ENCODE assay signal across 9 mouse cellular contexts in genomic region chr1:89968111-89968851, GRCm38 (mm10). TPM values are rescaled to one million over a fixed set of nuclear protein-coding genes. Genes with fewer than 3 reads are reported as not detected.
DNase-seq lines count a peak whose midpoint lies in the region; ATAC-seq and TF ChIP-seq lines count a peak whose summit lies in the region.
"Had no signal": no experiment of that assay in that cellular context is flagged by ENCODE, and none has a peak within 500 bp of the region (broad histone marks: within the 10 kb centered on the region; RNA-seq: fewer than 3 reads in every experiment).

No protein-coding gene starts in this region.

- no peak for TF ChIP-seq EP300 in stomach, postnatal 0 days (optimal IDR thresholded peaks at IDR 0.05)

- H3K27ac ChIP-seq in kidney, embryonic 16.5 days (ENCODE audit: low read length) = no peak overlapping the region
- H3K27ac ChIP-seq in layer of hippocampus, adult 2 months = peak overlapping the region; percentile 91
- no peak overlapping the region for H3K27ac ChIP-seq in midbrain, embryonic 11.5 days (ENCODE audit: low read depth, low read length)
- H3K27ac ChIP-seq in stomach, postnatal 0 days (replicated peaks) = no peak overlapping the region

- H3K27me3 ChIP-seq in kidney, embryonic 16.5 days (ENCODE audit: insufficient read depth, low read length) = peaks cover 72% of the 10 kb centered on the region
- peaks cover 47% of the 10 kb centered on the region for H3K27me3 ChIP-seq in midbrain, embryonic 11.5 days (ENCODE audit: control insufficient read depth, insufficient read depth, low read length)
- peaks cover 6% of the 10 kb centered on the region for H3K27me3 ChIP-seq in stomach, postnatal 0 days (ENCODE audit: control insufficient read depth, insufficient read depth, low read length)

- H3K9me3 ChIP-seq in kidney, embryonic 16.5 days (ENCODE audit: low read length) = no peaks in the 10 kb centered on the region
- no peaks in the 10 kb centered on the region for H3K9me3 ChIP-seq in midbrain, embryonic 11.5 days (ENCODE audit: control insufficient read depth, low read length)
- H3K9me3 ChIP-seq in stomach, postnatal 0 days (ENCODE audit: control insufficient read depth, low read length) = no peaks in the 10 kb centered on the region

- ATAC-seq in kidney, embryonic 16.5 days (ENCODE audit: low FRiP score, low TSS enrichment) = peak; percentile 60; the same call in 1 of the 2 replicates
- ATAC-seq in frontal cortex, adult (ENCODE audit: low TSS enrichment) = peak; percentile 88
- peak; percentile 71 for ATAC-seq in midbrain, embryonic 11.5 days (ENCODE audit: low FRiP score)
- ATAC-seq in stomach, postnatal 0 days (ENCODE audit: low FRiP score, low TSS enrichment) = peak; percentile 56
- ATAC-seq: Patski had no signal

- peak overlapping the region; percentile 97 for H3K4me2 ChIP-seq in kidney, embryonic 16.5 days (replicated peaks; ENCODE audit: low read depth, low read length)
- peak overlapping the region; percentile 93 for H3K4me2 ChIP-seq in midbrain, embryonic 11.5 days
- H3K4me2 ChIP-seq in stomach, postnatal 0 days (replicated peaks; ENCODE audit: low read depth) = peak overlapping the region; percentile 89

- H3K4me1 ChIP-seq in kidney, embryonic 16.5 days (ENCODE audit: insufficient read depth, low read length) = peaks cover 6% of the 10 kb centered on the region; the same call in 1 of the 2 replicates
- peaks cover 8% of the 10 kb centered on the region for H3K4me1 ChIP-seq in midbrain, embryonic 11.5 days (ENCODE audit: control insufficient read depth, insufficient read depth, low read length)
- H3K4me1 ChIP-seq in stomach, postnatal 0 days (replicated peaks; ENCODE audit: control insufficient read depth, insufficient read depth) = no peaks in the 10 kb centered on the region; the same call in 1 of the 2 replicates

- no peak for DNase-seq in kidney, adult 18-20 months
- peak; percentile 69 for DNase-seq in cerebellum, adult 11-12 months
- peak; percentile 20 to 65 for DNase-seq in layer of hippocampus, adult 2 months (ENCODE audit: low spot score in 2 of 2)
- peak; percentile 94 for DNase-seq in midbrain, embryonic 11.5 days (ENCODE audit: low spot score, missing footprints)
- DNase-seq in stomach, postnatal 0 days (ENCODE audit: low spot score) = peak; percentile 38
- DNase-seq in ovary, postnatal 10 days (ENCODE audit: low spot score) = no peak

- no peak for TF ChIP-seq CTCF in layer of hippocampus, adult 2 months (conservative IDR thresholded peaks at IDR 0.05)
- TF ChIP-seq CTCF in stomach, postnatal 0 days (IDR thresholded peaks at IDR 0.05; ENCODE audit: low read depth) = no peak

- WGBS in kidney, embryonic 16.5 days = under 1% methylated on average over 92 of the region's 95 CpGs
- WGBS in midbrain, embryonic 11.5 days = under 1% methylated on average over 86 of the region's 95 CpGs
- under 1% methylated on average over 94 of the region's 95 CpGs for WGBS in stomach, postnatal 0 days

- H3K36me3 ChIP-seq in kidney, embryonic 16.5 days (ENCODE audit: insufficient read depth, low read length) = no peaks in the 10 kb centered on the region
- H3K36me3 ChIP-seq in midbrain, embryonic 11.5 days (ENCODE audit: control insufficient read depth, insufficient read depth, low read length) = no peaks in the 10 kb centered on the region
- no peaks in the 10 kb centered on the region for H3K36me3 ChIP-seq in stomach, postnatal 0 days (ENCODE audit: control insufficient read depth, insufficient read depth, low read length)

- H3K4me3 ChIP-seq in kidney, embryonic 16.5 days (ENCODE audit: low read length) = peak overlapping the region; percentile 57
- peak overlapping the region; percentile 66 for H3K4me3 ChIP-seq in layer of hippocampus, adult 2 months
- peak overlapping the region; percentile 59 for H3K4me3 ChIP-seq in midbrain, embryonic 11.5 days (ENCODE audit: low read depth, low read length)
- peak overlapping the region; percentile 53 for H3K4me3 ChIP-seq in stomach, postnatal 0 days (ENCODE audit: low read depth, low read length)

- peak overlapping the region; percentile 61 for H3K9ac ChIP-seq in kidney, embryonic 16.5 days (replicated peaks; ENCODE audit: low read length)
- H3K9ac ChIP-seq in midbrain, embryonic 11.5 days (ENCODE audit: low read length) = peak overlapping the region; percentile 58
- H3K9ac ChIP-seq in stomach, postnatal 0 days (ENCODE audit: low read length) = 0 out of 2 replicates have a peak overlapping the region, but pooled peaks have one; percentile 27

RNA-seq across cellular contexts. Expression of gene Gbx2, which starts 37.3 kb away (rescaled TPM):
- polyA plus RNA-seq in kidney, embryonic 16.5 days (2015; fragmentation: Nextera tagmentation; extraction: Ambion mirVana) = 0.22 and 0.23 TPM in 2 replicates
- total RNA-seq in layer of hippocampus, adult 2 months (2021) = under 1 TPM in 1 of 2 experiments, not detected in 1; 0.31 TPM
- 9.6 TPM in 2 replicates for polyA plus RNA-seq in midbrain, embryonic 11.5 days (2014; fragmentation: Nextera tagmentation; extraction: Ambion mirVana)
- polyA plus RNA-seq in stomach, postnatal 0 days (2015; fragmentation: Nextera tagmentation; extraction: Ambion mirVana) = not detected in 2 replicates

RNA-seq across cellular contexts. Expression of gene Asb18, which starts 46.2 kb away (rescaled TPM):
- not detected in 2 replicates for polyA plus RNA-seq in kidney, embryonic 16.5 days (2015; fragmentation: Nextera tagmentation; extraction: Ambion mirVana)
- 1 to 10 TPM; 2.5 to 3.2 TPM for total RNA-seq in layer of hippocampus, adult 2 months (2021)
- polyA plus RNA-seq in midbrain, embryonic 11.5 days (2014; fragmentation: Nextera tagmentation; extraction: Ambion mirVana) = 0.07 TPM in 1 of 2 replicates, not detected in the other
- 0.02 TPM in 1 of 2 replicates, not detected in the other for polyA plus RNA-seq in stomach, postnatal 0 days (2015; fragmentation: Nextera tagmentation; extraction: Ambion mirVana)
- polyA plus RNA-seq: Patski had no signal

Comparison
In these comparisons a context has a peak if more than half of its experiments do, and no peak if none do; other contexts are left out.
1. DNase-seq: peak in cerebellum, adult 11-12 months (single experiment), layer of hippocampus, adult 2 months (2 of 2), midbrain, embryonic 11.5 days (single experiment) and stomach, postnatal 0 days (single experiment); none in kidney, adult 18-20 months (single experiment) and ovary, postnatal 10 days (single experiment).
2. Peak in every context shown above with its lines, with median percentiles within 50 percentile points of each other: ATAC-seq, H3K4me2 ChIP-seq, H3K4me3 ChIP-seq and H3K9ac ChIP-seq.